Mouse (Mus musculus) MEL (cell line): ENCODE measurements at regions not wholly inside any gene's neighbourhood (a gene's known extent, or its start where the extent isn't known, plus 50 kb on each side); places are given as distances from the start of the nearest gene placed in this dataset.

Source experiments
- DNase-seq: peaks from one replicate; pipeline ENCODE4 v3.0.0; 2011; ENCODE audit warnings: low read depth, low spot score
- H3K27ac ChIP-seq: 2 replicates; pipeline ENCODE4 v1.5.1; 2012; ENCODE audit warnings: low read depth, mild to moderate bottlenecking, control low read depth, low read length, moderate library complexity; ENCODE audit not compliant: control insufficient read depth
- H3K27me3 ChIP-seq, 2 experiments: fragments of 150-350 bp in 1 of 2; sonication (generic) in 1 of 2; 2 replicates each; pipeline ENCODE4 v1.6.1; 2012; ENCODE audit warnings: low read length in 2 of 2, mild to moderate bottlenecking in 2 of 2, improper control_type of control experiment in 1 of 2, moderate library complexity in 1 of 2; ENCODE audit not compliant: insufficient read depth in 2 of 2, control insufficient read depth in 1 of 2
- H3K36me3 ChIP-seq, 2 experiments: 2 replicates each; pipeline ENCODE4 v1.6.1; 2012 to 2014; ENCODE audit warnings: low read length in 2 of 2, improper control_type of control experiment in 1 of 2, inconsistent platforms in 1 of 2, mild to moderate bottlenecking in 1 of 2; ENCODE audit not compliant: insufficient read depth in 2 of 2, control insufficient read depth in 1 of 2
- H3K4me1 ChIP-seq, 2 experiments: fragments of 150-350 bp in 1 of 2; sonication (generic) in 1 of 2; 2 replicates each; pipeline ENCODE4 v1.6.1; 2012; ENCODE audit warnings: low read length in 2 of 2, improper control_type of control experiment in 1 of 2, mild to moderate bottlenecking in 1 of 2; ENCODE audit not compliant: insufficient read depth in 2 of 2, control insufficient read depth in 1 of 2
- H3K4me3 ChIP-seq, 2 experiments: fragments of 150-350 bp in 1 of 2; sonication (generic) in 1 of 2; 2 replicates each; pipeline ENCODE4 v1.5.1; 2012; ENCODE audit warnings: low read depth in 2 of 2, low read length in 2 of 2, mild to moderate bottlenecking in 2 of 2, moderate library complexity in 2 of 2, control low read depth in 1 of 2, improper control_type of control experiment in 1 of 2; ENCODE audit not compliant: control insufficient read depth in 1 of 2, insufficient read depth in 1 of 2
- H3K79me2 ChIP-seq: 2 replicates; pipeline ENCODE4 v1.6.1; 2012; ENCODE audit warnings: mild to moderate bottlenecking, low read length, moderate library complexity; ENCODE audit not compliant: control insufficient read depth, poor library complexity, insufficient read depth
- H3K9ac ChIP-seq: 2 replicates; pipeline ENCODE4 v1.6.1; 2012; ENCODE audit warnings: low read depth, mild to moderate bottlenecking, control low read depth, low read length, moderate library complexity; ENCODE audit not compliant: control insufficient read depth, poor library complexity, severe bottlenecking
- H3K9me3 ChIP-seq: fragments of 150-350 bp; sonication (generic); replicated peaks from 2 replicates; pipeline ENCODE4 v1.6.1; 2012; ENCODE audit warnings: mild to moderate bottlenecking, low read length, improper control_type of control experiment, moderate library complexity; ENCODE audit not compliant: insufficient read depth
- BHLHE40 ChIP-seq: IDR thresholded peaks from 2 replicates; pipeline ENCODE4 v1.6.1; 2012; ENCODE audit warnings: low read depth, mild to moderate bottlenecking, inconsistent platforms, low read length, improper control_type of control experiment, borderline replicate concordance
- CHD2 ChIP-seq: IDR thresholded peaks from 2 replicates; pipeline ENCODE4 v1.6.1; 2011; ENCODE audit warnings: low read length, improper control_type of control experiment
- CTCF ChIP-seq, 3 experiments: IDR thresholded peaks in 2 of 3; conservative IDR thresholded peaks in 1 of 3; 2 replicates each; pipeline ENCODE4 v1.5.1; 2011 to 2012; ENCODE audit warnings: low read length in 3 of 3, low read depth in 2 of 3, mild to moderate bottlenecking in 2 of 3, improper control_type of control experiment in 1 of 3, inconsistent platforms in 1 of 3, mixed read lengths in 1 of 3, moderate library complexity in 1 of 3; ENCODE audit not compliant: control insufficient read depth in 1 of 3, insufficient read depth in 1 of 3, poor library complexity in 1 of 3, severe bottlenecking in 1 of 3
- ELF1 ChIP-seq: IDR thresholded peaks from 2 replicates; pipeline ENCODE4 v1.6.1; 2014; ENCODE audit warnings: low read depth, mild to moderate bottlenecking, inconsistent platforms, low read length, improper control_type of control experiment, moderate library complexity
- EP300 ChIP-seq, 2 experiments: IDR thresholded peaks; 2 replicates each; pipeline ENCODE4 v1.6.1; 2011; ENCODE audit warnings: improper control_type of control experiment in 2 of 2, low read length in 2 of 2, low read depth in 1 of 2, mild to moderate bottlenecking in 1 of 2
- GATA1 ChIP-seq: IDR thresholded peaks from 2 replicates; pipeline ENCODE4 v1.6.1; 2011; ENCODE audit warnings: low read depth, low read length, improper control_type of control experiment
- JUND ChIP-seq: IDR thresholded peaks from 2 replicates; pipeline ENCODE4 v1.6.1; 2011; ENCODE audit warnings: low read depth, mild to moderate bottlenecking, improper control_type of control experiment, low read length
- MAX ChIP-seq: IDR thresholded peaks from 2 replicates; pipeline ENCODE4 v1.6.1; 2011; ENCODE audit warnings: low read length, improper control_type of control experiment
- MEF2A ChIP-seq: IDR thresholded peaks from 2 replicates; pipeline ENCODE4 v1.6.1; 2014; ENCODE audit warnings: low read depth, mild to moderate bottlenecking, inconsistent platforms, low read length, improper control_type of control experiment; ENCODE audit not compliant: poor library complexity, insufficient replicate concordance, severe bottlenecking; ENCODE audit errors: extremely low read depth
- MYB ChIP-seq: IDR thresholded peaks from 2 replicates; pipeline ENCODE4 v1.6.1; 2011; ENCODE audit warnings: mild to moderate bottlenecking, low read depth, low read length, improper control_type of control experiment
- NELFE ChIP-seq: IDR thresholded peaks from 2 replicates; pipeline ENCODE4 v1.6.1; 2011; ENCODE audit warnings: low read depth, low read length, improper control_type of control experiment
- RAD21 ChIP-seq: IDR thresholded peaks from 2 replicates; pipeline ENCODE4 v1.6.1; 2011; ENCODE audit warnings: mild to moderate bottlenecking, low read depth, low read length, improper control_type of control experiment
- SMC3 ChIP-seq: IDR thresholded peaks from 2 replicates; pipeline ENCODE4 v1.6.1; 2011; ENCODE audit warnings: low read depth, low read length, improper control_type of control experiment
- TAL1 ChIP-seq: IDR thresholded peaks from 2 replicates; pipeline ENCODE4 v1.6.1; 2012; ENCODE audit warnings: mild to moderate bottlenecking, inconsistent platforms, low read length, moderate library complexity, mixed read lengths
- UBTF ChIP-seq: IDR thresholded peaks from 2 replicates; pipeline ENCODE4 v1.6.1; 2012; ENCODE audit warnings: low read depth, mild to moderate bottlenecking, inconsistent platforms, low read length, improper control_type of control experiment, moderate library complexity, borderline replicate concordance; ENCODE audit not compliant: insufficient read depth
- USF1 ChIP-seq: IDR thresholded peaks from 2 replicates; pipeline ENCODE4 v1.6.1; 2014; ENCODE audit warnings: low read depth, mild to moderate bottlenecking, inconsistent platforms, low read length, improper control_type of control experiment, moderate library complexity
- ZC3H11A ChIP-seq: IDR thresholded peaks from 2 replicates; pipeline ENCODE4 v1.6.1; 2012; ENCODE audit warnings: low read depth, mild to moderate bottlenecking, inconsistent platforms, low read length, improper control_type of control experiment
- ZMIZ1 ChIP-seq: IDR thresholded peaks from 2 replicates; pipeline ENCODE4 v1.6.1; 2012; ENCODE audit warnings: low read depth, mild to moderate bottlenecking, inconsistent platforms, low read length, improper control_type of control experiment, moderate library complexity
- ZNF384 ChIP-seq: IDR thresholded peaks from 2 replicates; pipeline ENCODE4 v1.6.1; 2012; ENCODE audit warnings: low read depth, mild to moderate bottlenecking, inconsistent platforms, low read length, improper control_type of control experiment

GRCm38 (mm10) chr17:4229969-4230368, 533.9 kb upstream of the Nox3 start:
- H3K36me3 ChIP-seq: no peaks in the 10 kb centered on the region
- no peak overlapping the region for H3K9ac ChIP-seq
- no peak overlapping the region for H3K4me3 ChIP-seq
- no peak for DNase-seq
- no peaks in the 10 kb centered on the region for H3K79me2 ChIP-seq
- H3K27ac ChIP-seq: no peak overlapping the region
- no peak for TF ChIP-seq NELFE
- TF ChIP-seq EP300 (IDR thresholded peaks at IDR 0.05; ENCODE audit: low read depth in 1 of 2, low read length in 2 of 2): no peak
- no peaks in the 10 kb centered on the region for H3K9me3 ChIP-seq
- H3K4me1 ChIP-seq: no peaks in the 10 kb centered on the region
- no peaks in the 10 kb centered on the region for H3K27me3 ChIP-seq

DNA sequence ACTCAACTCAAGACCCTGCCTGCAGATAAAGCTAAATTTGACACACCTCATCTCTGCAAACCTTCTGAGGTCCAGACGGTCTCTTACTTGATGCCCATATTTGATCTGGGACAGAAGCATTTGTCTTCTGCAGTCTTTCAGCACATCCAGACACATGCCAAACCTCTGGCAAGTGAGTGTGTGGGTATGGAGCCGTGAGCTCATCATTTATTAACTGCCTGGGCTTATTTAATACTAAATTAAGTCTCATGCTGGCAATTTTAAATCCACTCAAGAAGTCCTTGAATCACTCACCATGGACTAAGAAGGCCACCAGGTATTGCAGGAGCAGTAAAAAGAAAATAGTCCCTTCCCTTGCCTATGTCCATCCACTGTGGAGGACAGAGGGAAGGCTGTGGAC, 554.4 kb upstream of the Nox3 start:
- no peak overlapping the region for H3K27ac ChIP-seq
- no peaks in the 10 kb centered on the region for H3K9me3 ChIP-seq
- no peaks in the 10 kb centered on the region for H3K79me2 ChIP-seq
- H3K27me3 ChIP-seq: no peaks in the 10 kb centered on the region
- no peaks in the 10 kb centered on the region for H3K4me1 ChIP-seq
- TF ChIP-seq ELF1 (no peak), MEF2A (no peak), UBTF (no peak), ZMIZ1 (no peak), TAL1 (no peak), JUND (no peak), SMC3 (no peak), ZNF384 (no peak), MAX (no peak), ZC3H11A (no peak), CHD2 (no peak), USF1 (no peak), CTCF (IDR thresholded peaks at IDR 0.05 in 2 of 3, conservative IDR thresholded peaks at IDR 0.05 in 1 of 3; ENCODE audit: control insufficient read depth in 1 of 3, insufficient read depth in 1 of 3, low read depth in 2 of 3, low read length in 3 of 3, poor library complexity in 1 of 3, severe bottlenecking in 1 of 3) (no peak)
- no peaks in the 10 kb centered on the region for H3K36me3 ChIP-seq
- DNase-seq: no peak
- no peak overlapping the region for H3K4me3 ChIP-seq
- no peak overlapping the region for H3K9ac ChIP-seq

- no peaks in the 10 kb centered on the region; a peak in 1 of 4 replicates for H3K27me3 ChIP-seq
- H3K36me3 ChIP-seq: no peaks in the 10 kb centered on the region
- TF ChIP-seq RAD21 (no peak), GATA1 (no peak), BHLHE40 (no peak), TAL1 (no peak), ZNF384 (no peak), USF1 (no peak), MYB (no peak), UBTF (no peak), SMC3 (no peak)
- TF ChIP-seq, all 39 proteins: peak for 0
- Histone ChIP-seq H3K4me3 (no peak overlapping the region), H3K9me3 (no peaks in the 10 kb centered on the region), H3K79me2 (no peaks in the 10 kb centered on the region), H3K27ac (no peak overlapping the region), H3K9ac (no peak overlapping the region), H3K4me1 (no peaks in the 10 kb centered on the region)
- no peak for DNase-seq
These were observed 569.4 kb upstream of the Nox3 start for GRCm38 (mm10) chr17:4265471-4265870.
